Mouse (Mus musculus) natural killer cell, adult 2 months (primary cell): ENCODE measurements around the gene Ifna2.

ENCODE experiments used
- DNase-seq, 2 experiments: peaks; one replicate each; pipeline ENCODE4 v3.0.0; 2022; ENCODE audit warnings: low spot score in 2 of 2

Ifna2 gene

GRCm38 (mm10) chr4:88653644-88654043 lies 30.1 kb downstream of the Ifna2 start:
- no peak for DNase-seq

- no peak for DNase-seq
These were observed 39.4 kb downstream of the Ifna2 start, which contains the start of gene Ifna13 for GRCm38 (mm10) chr4:88644359-88644758. Ifna13 (minus strand) TSS chr4:88644459.

- DNase-seq: no peak
These were observed 41.2 kb downstream of the Ifna2 start for GRCm38 (mm10) chr4:88642526-88642925.

GRCm38 (mm10) chr4:88641077-88641831 lies 42.5 kb downstream of the Ifna2 start:
- DNase-seq: peak; percentile 87 to 92

GRCm38 (mm10) chr4:88640704-88641076 lies 43.0 kb downstream of the Ifna2 start:
- DNase-seq: no peak

GRCm38 (mm10) chr4:88634311-88634710 lies 49.4 kb downstream of the Ifna2 start, which contains the start of gene C87499:
C87499 (minus strand) TSS chr4:88634411.
- no peak for DNase-seq
